Mouse (Mus musculus): ENCODE measurements around the gene Ap1ar.

DNA sequence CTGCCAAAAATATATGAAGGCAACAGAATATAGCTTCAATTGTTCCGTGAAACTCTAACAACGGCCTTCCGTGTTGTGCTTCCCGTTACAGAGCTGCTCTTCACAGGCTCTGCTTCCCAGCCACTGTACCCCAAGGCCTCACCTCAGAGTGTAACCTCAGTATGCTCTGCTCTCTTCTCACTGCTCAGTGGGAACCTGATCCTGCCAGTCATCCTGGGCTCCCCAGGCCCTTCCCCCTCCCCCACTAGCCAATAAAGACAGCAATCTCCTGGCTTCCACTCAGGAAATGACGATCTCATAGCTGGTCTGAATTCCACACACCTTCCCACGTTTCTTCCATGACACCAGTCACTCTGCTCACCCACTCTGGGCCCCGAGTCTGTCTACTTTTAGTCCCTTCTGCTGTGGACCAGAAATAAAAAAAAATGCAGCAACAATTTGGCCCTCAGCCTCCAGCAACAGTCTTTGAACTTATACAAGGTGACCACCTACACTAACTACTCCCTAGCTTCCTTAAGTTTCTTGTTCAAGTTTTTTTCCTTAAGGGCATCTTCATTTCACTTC, 20.1 kb downstream of the Ap1ar start:
- TF ChIP-seq POLR2A (IDR thresholded peaks at IDR 0.05; ENCODE audit: low read depth, low read length) (no peak), CTCF (conservative IDR thresholded peaks at IDR 0.05; ENCODE audit: insufficient read depth, insufficient read length, low read depth, low read length) (no peak)
